ENCODE assay signal across 10 mouse cellular contexts in the genomic region with DNA sequence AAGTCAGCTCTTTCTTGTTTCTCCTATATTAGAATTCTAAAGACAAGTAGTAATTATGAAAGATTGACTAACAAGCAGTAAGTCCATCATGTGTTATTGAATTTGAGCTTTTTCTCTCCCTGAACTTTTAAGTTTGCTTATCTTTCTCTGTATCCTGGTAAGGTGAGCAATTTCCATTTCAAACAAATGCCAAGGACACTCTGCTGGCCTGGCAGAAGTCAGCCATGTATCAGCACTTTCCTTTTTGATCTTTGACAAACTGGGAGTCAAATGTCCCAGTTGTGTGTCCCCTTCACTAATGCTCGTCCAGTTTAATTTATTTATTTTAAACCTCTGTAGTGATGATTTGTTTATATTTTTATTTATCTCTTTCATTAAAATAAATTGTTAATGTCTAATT.
"Had no signal": no experiment of that assay in that cellular context is flagged by ENCODE, and none has a peak within 500 bp of the region (broad histone marks: within the 10 kb centered on the region; RNA-seq: fewer than 3 reads in every experiment).

No protein-coding gene starts in this region.

- DNase-seq: liver, postnatal 0 days; lung, adult 2 months; lung, postnatal 14 days; lung, postnatal 36 days; right cerebral cortex, postnatal 25 days; right cerebral cortex, postnatal 4 days; spleen, adult 18-20 months; thymus, adult 18-20 months; thymus, postnatal 14 days; thymus, postnatal 36 days had no signal
